Mouse (Mus musculus): Measurements from ENCODE around the gene Dedd2.

- TF ChIP-seq ETS1 (conservative IDR thresholded peaks at IDR 0.05; ENCODE audit: low read depth, low read length) (no peak), EP300 (IDR thresholded peaks at IDR 0.05; ENCODE audit: low read length) (no peak), NRF1 (IDR thresholded peaks at IDR 0.05; ENCODE audit: low read depth, low read length) (no peak), CTCF (conservative IDR thresholded peaks at IDR 0.05 in 1 of 2, IDR thresholded peaks at IDR 0.05 in 1 of 2; ENCODE audit: low read depth in 2 of 2, low read length in 2 of 2) (no peak)
These were observed 24.3 kb downstream of the Dedd2 start for GRCm38 (mm10) chr7:25196107-25196506.
